Mouse (Mus musculus) liver, embryonic 13.5 days (tissue): ENCODE data around the gene Cwc25. TPM values are rescaled to one million over a fixed set of nuclear protein-coding genes. Genes with fewer than 3 reads are reported as not detected.

Experiments used
- ATAC-seq: fragments of 200-750 bp; cut with Nextera tagmentation; 2 replicates; pipeline ENCODE4 v1.8.0; 2017; ENCODE audit warnings: low read depth, mild to moderate bottlenecking, moderate number of reproducible peaks, moderate library complexity
- DNase-seq: peaks from one replicate; pipeline ENCODE4 v3.0.0; 2022
- H3K27ac ChIP-seq: fragments of 300-500 bp; sonication (generic); 2 replicates; pipeline ENCODE4 v1.5.1; 2015; ENCODE audit warnings: moderate library complexity, mild to moderate bottlenecking, inconsistent platforms
- H3K27me3 ChIP-seq: fragments of 300-500 bp; sonication (generic); 2 replicates; pipeline ENCODE4 v1.6.1; 2015; ENCODE audit warnings: mild to moderate bottlenecking, inconsistent platforms
- H3K36me3 ChIP-seq: fragments of 300-500 bp; sonication (generic); 2 replicates; pipeline ENCODE4 v1.6.1; 2015; ENCODE audit warnings: mild to moderate bottlenecking, inconsistent platforms
- H3K4me1 ChIP-seq: fragments of 300-500 bp; sonication (generic); replicated peaks from 2 replicates; pipeline ENCODE4 v1.6.1; 2015; ENCODE audit warnings: inconsistent platforms
- H3K4me2 ChIP-seq: fragments of 300-500 bp; sonication (generic); 2 replicates; pipeline ENCODE4 v1.6.1; 2015; ENCODE audit warnings: inconsistent platforms, mild to moderate bottlenecking, moderate library complexity
- H3K4me3 ChIP-seq: fragments of 300-500 bp; sonication (generic); replicated peaks from 2 replicates; pipeline ENCODE4 v1.5.1; 2015; ENCODE audit warnings: mild to moderate bottlenecking, inconsistent platforms
- H3K9ac ChIP-seq: fragments of 300-500 bp; sonication (generic); 2 replicates; pipeline ENCODE4 v1.6.1; 2015; ENCODE audit warnings: mild to moderate bottlenecking, inconsistent platforms
- H3K9me3 ChIP-seq: fragments of 300-500 bp; sonication (generic); replicated peaks from 2 replicates; pipeline ENCODE4 v1.6.1; 2016; ENCODE audit warnings: inconsistent platforms
- WGBS: fragments of 180-500 bp; shearing (Covaris S2); methylation state at CpG from one replicate; pipeline ENCODE4 v1.1.7; 2015; ENCODE audit not compliant: insufficient replicate concordance; 5-methylcytosine and 5-hydroxymethylcytosine counted together
- polyA plus RNA-seq: library from polyadenylated mRNA; unstranded; fragments of >200 nt; fragmentation: Nextera tagmentation; extraction: Ambion mirVana; gene quantifications from 2 replicates; pipeline ENCODE4 v1.2.1, GENCODE M21; 2015

Cwc25 gene
- polyA plus RNA-seq: 7.0 and 7.7 TPM in 2 replicates

DNA sequence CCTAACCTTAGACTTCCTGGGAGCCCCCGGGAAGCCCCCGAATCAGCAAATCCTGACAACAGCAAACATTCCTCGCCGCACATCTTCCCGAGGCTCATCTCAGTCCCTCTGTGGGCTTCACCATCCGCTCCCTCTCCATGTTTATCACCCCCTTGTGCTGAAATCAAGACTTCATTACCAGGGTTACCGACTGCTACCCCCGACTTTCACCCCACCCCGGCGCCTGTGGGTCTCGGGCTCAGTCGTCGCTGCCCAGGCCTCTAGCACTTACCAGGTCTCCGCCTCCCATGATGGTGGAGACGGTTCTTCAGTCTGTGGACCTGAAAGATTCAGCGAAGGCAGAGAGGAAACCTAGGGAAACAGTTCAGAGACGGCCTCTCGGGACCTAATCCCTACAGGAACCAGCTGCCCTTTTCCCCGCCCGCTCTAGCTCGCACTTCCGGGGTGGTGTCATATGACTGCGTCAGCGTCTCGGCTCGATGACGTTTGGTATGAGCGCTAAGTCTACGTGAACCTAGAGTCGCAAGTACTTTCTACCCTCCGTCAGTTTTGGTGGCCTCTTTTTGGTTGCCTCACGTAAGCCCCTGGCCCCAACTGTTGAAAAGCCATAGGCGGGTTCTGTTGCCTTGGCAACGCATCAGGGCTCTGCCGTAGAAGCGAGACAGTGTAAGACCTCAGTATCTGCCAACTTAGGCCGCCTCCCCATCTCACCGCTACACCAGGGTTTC lies at the start of gene Cwc25:
Cwc25 (minus strand) TSS at position 403 of the 728 bp plus-strand sequence.
- Histone ChIP-seq H3K4me2 (peak within 1 kb of the TSS; percentile 80), H3K27ac (peak within 1 kb of the TSS; percentile 93), H3K9ac (peak within 1 kb of the TSS; percentile 90), H3K36me3 (peaks cover 23% of the 10 kb centered on the region), H3K4me1 (peaks cover 21% of the 10 kb centered on the region), H3K27me3 (no peaks in the 10 kb centered on the region), H3K4me3 (peak within 1 kb of the TSS; percentile 85), H3K9me3 (no peaks in the 10 kb centered on the region)
- peak; percentile 96 for ATAC-seq
- under 1% methylated on average over 38 of the region's 38 CpGs for WGBS
- peak; percentile 90 for DNase-seq

DNA sequence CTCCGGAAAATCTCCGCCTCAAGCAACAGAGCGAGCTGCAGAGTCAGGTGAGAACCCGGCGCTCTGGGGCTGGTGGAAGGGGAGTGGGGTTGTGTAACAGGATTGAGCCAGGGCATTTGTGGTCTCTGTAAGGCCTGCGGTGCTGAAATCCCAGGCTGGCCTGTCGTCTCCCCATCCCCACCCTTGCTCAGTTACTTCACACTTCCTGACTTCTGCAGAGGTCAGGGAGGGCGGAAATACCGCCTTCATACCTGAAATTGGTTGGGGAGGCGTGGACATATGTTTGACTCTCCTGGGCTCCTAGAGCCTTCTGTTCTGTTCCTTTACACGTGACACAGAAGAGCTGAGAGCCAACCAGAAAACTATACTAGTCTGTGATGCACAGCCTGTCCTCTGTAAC lies 49.4 kb upstream of the Cwc25 start:
- ATAC-seq (no peak), DNase-seq (no peak)
- no peak overlapping the region for H3K4me3 ChIP-seq
- 81% methylated on average over 11 of the region's 11 CpGs for WGBS
- H3K4me1 ChIP-seq: peaks cover 95% of the 10 kb centered on the region
- H3K9me3 ChIP-seq: no peaks in the 10 kb centered on the region
- no peak overlapping the region for H3K27ac ChIP-seq
- no peak overlapping the region for H3K4me2 ChIP-seq
- peaks cover 31% of the 10 kb centered on the region for H3K36me3 ChIP-seq
- H3K27me3 ChIP-seq: no peaks in the 10 kb centered on the region
- no peak overlapping the region; the same call in 1 of the 2 replicates for H3K9ac ChIP-seq

DNA sequence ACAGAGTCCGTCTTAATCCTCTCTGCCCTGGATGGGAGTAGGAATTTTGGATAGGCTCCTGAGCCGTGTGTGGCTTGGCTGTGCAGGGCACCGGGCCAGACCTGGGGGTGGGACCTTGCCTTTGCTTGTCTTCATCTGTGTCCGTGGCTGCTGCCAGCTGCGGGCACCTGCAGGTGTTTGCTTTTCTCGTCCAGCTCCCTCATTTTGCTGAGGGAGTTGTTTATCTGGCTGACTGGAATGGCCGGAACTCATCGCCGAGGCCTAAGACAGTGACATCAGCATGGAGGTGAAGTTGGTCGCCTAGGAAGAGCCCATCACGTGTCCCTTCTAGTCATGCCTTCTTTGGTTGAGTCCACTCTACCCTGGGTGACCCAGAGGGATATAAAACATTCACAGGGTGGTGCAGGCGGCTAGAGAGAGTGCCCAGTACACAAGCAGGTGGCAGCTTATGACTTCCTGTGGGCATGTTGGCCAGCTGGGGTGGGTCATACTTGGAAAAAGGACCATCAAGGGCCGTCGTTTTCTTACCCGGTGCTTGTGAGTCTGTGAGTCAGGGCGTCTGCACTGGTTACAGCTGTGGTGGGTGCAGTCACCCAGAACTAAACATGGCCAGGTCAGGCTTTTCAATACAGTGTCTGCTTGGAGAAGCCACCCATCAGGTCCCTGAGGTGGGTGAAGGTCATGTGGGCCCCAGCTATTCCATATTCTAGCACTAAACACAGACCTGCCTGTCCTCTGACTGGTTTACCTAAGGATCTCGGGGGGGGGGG lies 47.6 kb upstream of the Cwc25 start:
- Histone ChIP-seq H3K4me3 (no peak overlapping the region), H3K27ac (no peak overlapping the region), H3K36me3 (peaks cover 42% of the 10 kb centered on the region), H3K9ac (no peak overlapping the region), H3K9me3 (no peaks in the 10 kb centered on the region), H3K27me3 (no peaks in the 10 kb centered on the region), H3K4me2 (no peak overlapping the region), H3K4me1 (peaks cover 95% of the 10 kb centered on the region)
- ATAC-seq (no peak), DNase-seq (no peak)
- WGBS: 75% methylated on average over 17 of the region's 17 CpGs

DNA sequence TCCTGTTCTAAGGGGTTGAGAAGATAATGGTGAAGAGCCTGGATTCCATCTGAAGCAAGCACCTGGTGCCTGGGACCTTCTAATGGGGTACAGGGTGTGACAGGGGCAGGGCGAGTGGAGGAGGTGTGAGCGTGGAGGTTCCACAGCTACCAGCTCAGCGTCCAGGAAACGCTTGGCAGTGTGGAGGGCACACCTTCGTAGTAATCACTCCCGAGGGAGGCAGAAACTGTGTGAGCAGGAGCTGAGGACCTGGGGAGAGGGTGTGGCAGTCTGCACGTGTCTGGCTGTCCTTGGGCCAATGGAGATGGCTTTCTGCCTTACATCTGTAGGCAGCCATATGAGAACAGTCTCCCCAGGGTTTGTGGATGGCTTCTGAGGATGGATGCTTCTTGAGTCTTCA lies 46.7 kb upstream of the Cwc25 start:
- Histone ChIP-seq H3K4me1 (peaks cover 95% of the 10 kb centered on the region), H3K9me3 (no peaks in the 10 kb centered on the region), H3K36me3 (peaks cover 45% of the 10 kb centered on the region), H3K9ac (no peak overlapping the region), H3K4me2 (no peak overlapping the region), H3K4me3 (no peak overlapping the region), H3K27me3 (no peaks in the 10 kb centered on the region), H3K27ac (no peak overlapping the region)
- WGBS: 54% methylated on average over 7 of the region's 7 CpGs
- no peak for DNase-seq
- no peak for ATAC-seq

DNA sequence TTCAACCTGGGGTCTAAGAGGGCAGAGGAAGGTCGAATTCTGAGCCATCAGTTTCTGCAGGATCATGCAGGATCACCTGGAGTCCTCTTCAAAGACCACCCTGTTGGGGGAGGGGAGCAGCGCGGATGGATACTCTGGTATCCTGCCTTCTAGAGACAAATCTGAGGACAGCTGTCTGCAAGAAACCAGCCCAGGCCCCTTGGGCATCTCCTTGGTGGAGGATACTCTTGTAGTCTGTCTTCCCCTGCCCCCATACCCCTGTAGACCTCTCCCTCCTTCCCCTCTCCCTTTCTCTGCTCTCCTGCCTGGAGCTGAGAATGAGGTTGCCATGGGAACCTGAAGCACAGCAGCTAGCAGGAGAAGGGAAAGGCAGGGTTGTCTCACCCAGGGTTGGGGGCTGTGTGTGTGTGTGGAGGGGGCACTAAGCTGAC lies 46.1 kb upstream of the Cwc25 start:
- H3K36me3 ChIP-seq: peaks cover 45% of the 10 kb centered on the region
- H3K9me3 ChIP-seq: no peaks in the 10 kb centered on the region
- no peak overlapping the region for H3K4me2 ChIP-seq
- ATAC-seq (no peak), DNase-seq (no peak)
- peak overlapping the region; percentile 43; the same call in 1 of the 2 replicates for H3K27ac ChIP-seq
- no peak overlapping the region for H3K4me3 ChIP-seq
- 53% methylated on average over 3 of the region's 3 CpGs for WGBS
- peaks cover 95% of the 10 kb centered on the region for H3K4me1 ChIP-seq
- no peaks in the 10 kb centered on the region for H3K27me3 ChIP-seq
- H3K9ac ChIP-seq: no peak overlapping the region

DNA sequence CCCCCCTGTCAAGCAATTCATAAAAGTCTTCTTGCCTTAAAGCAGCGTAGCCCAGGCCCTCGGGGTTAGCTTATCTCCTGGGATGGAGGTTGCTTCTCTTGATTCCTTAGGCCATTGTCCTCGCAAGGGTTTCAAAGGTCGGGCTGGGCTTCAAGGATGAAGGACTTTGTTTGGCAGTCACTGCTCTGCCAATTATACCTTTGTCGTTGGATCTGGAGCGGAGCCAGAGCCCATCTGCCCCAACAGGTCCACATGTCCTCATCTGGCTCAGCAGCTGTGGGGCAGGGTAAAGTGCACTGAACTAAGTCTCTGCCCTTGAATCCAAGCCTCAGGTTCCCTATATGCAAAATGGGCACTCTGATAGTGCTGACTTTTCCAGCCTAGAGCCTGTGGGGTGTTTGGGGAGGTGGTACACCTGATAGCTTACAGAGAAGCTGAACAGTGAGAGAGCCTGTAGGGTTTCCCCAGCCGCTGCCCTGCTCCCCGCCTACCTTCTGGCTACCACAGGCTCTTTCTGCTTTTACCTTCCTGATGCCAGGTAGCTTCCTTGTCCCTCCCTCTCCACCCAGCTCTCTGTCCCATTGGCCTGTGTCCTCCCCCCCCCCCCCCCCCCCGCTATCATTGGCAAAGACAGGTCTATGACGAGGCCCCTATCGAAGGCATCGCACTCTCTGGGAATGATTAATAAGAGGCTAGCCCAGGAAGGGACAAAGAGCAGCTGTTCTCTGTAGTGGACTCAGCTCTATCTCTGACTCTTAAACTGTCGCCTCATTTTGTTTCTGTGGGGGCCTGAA lies 45.4 kb upstream of the Cwc25 start:
- H3K4me3 ChIP-seq: no peak overlapping the region
- ATAC-seq: peak; percentile 40

DNA sequence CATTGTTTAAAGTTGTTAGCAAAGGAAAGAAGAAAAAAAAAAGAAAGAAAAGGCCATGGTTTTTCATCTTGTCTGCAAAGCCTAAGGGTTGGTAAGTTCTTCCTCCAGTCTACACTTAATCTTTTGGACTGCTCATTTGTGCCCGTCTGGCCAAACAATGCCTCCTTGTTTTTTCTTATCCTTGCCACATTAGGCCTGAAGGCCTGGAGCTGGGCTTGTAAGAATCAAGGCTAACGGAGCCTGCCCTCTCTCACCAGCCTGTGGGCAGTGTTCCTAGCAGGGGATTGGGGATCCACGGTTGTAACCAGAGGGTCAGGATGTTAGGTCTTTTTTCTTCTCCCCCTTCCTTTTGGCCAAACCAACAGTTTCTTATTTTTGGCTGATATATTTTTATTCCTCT lies 44.6 kb upstream of the Cwc25 start:
- ATAC-seq: no peak
- H3K4me3 ChIP-seq: no peak overlapping the region
- no peak overlapping the region for H3K27ac ChIP-seq
- no peak for DNase-seq
- no peaks in the 10 kb centered on the region for H3K27me3 ChIP-seq
- H3K9me3 ChIP-seq: no peaks in the 10 kb centered on the region
- peaks cover 91% of the 10 kb centered on the region for H3K4me1 ChIP-seq
- 67% methylated on average over 3 of the region's 3 CpGs for WGBS
- H3K36me3 ChIP-seq: peaks cover 40% of the 10 kb centered on the region
- H3K4me2 ChIP-seq: no peak overlapping the region
- H3K9ac ChIP-seq: no peak overlapping the region

More for the DNA sequence above, 45.4 kb upstream of the Cwc25 start:
- Histone ChIP-seq H3K36me3 (peaks cover 47% of the 10 kb centered on the region), H3K4me2 (peak overlapping the region; percentile 15; the same call in 1 of the 2 replicates), H3K27me3 (no peaks in the 10 kb centered on the region), H3K27ac (peak overlapping the region; percentile 50; the same call in 1 of the 2 replicates), H3K9ac (no peak overlapping the region), H3K4me1 (peaks cover 93% of the 10 kb centered on the region), H3K9me3 (no peaks in the 10 kb centered on the region)
- WGBS: 58% methylated on average over 12 of the region's 13 CpGs
- DNase-seq: no peak

DNA sequence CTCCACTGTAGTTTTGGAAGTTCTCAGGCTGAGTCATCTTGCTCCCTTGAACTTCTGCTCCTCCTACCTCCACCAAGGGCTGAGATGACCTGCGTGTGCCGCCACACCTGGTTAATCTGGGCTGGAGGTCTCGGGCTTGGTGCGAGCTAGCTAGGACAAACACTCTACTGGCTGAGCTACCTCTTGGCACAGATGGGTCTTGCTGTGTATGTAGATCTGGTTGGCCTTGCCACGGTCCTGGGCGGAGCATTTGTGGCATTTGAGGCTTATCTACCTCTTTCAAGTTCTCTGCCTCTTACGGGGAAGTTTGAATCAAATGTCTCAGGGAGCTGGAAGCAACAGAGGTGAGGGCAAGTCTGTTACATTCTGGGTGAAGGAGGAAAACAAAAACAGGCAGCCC lies 44.0 kb upstream of the Cwc25 start:
- H3K36me3 ChIP-seq: peaks cover 35% of the 10 kb centered on the region
- no peak overlapping the region for H3K4me3 ChIP-seq
- ATAC-seq (no peak), DNase-seq (no peak)
- H3K27ac ChIP-seq: no peak overlapping the region
- 34% methylated on average over 7 of the region's 7 CpGs for WGBS
- no peaks in the 10 kb centered on the region for H3K9me3 ChIP-seq
- H3K4me1 ChIP-seq: peaks cover 91% of the 10 kb centered on the region
- H3K9ac ChIP-seq: no peak overlapping the region
- no peaks in the 10 kb centered on the region for H3K27me3 ChIP-seq
- no peak overlapping the region for H3K4me2 ChIP-seq

DNA sequence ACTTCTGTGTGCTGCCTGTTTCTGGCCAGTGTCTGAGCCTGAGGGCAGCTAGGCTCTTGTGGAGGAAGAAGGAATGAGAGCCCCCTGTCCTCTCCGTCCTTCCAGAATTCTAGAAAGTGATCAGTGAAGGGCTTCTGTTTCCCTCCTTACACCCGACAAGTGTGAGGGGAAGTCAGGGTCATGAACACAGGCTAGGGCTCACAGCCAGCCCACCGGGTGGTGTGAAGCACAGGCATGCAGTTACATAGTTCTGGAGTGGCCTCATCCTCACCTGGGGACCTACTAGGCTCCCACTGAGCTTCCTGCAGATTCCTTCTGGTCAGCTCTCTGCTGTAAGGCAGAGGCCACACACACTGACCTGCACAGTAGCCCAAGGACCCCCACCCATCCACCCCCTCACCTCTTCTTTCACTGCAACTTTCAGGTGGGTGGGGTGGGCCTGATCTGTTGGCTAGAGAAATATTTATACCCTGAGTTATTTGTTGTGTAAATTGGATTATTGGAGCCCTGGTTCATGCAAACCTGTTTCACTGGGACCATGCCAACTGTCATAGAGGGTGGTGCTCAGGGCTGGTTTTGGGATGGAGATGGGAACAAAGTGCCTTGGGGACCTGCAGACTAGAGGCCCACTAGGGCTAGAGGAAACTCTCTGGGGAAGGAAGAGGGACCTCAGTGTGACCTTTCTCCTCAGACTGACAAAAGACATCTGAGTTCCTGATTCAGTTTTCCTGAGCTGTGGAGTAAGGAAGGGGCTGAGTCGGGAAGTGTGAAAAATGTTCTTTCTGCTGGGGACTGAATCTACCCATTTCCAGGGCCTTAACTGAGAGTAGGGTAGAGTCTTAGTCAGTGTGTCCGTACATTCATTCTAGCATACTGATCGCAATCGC lies 43.1 kb upstream of the Cwc25 start:
- Histone ChIP-seq H3K4me3 (no peak overlapping the region), H3K9me3 (no peaks in the 10 kb centered on the region), H3K27ac (0 out of 2 replicates have a peak overlapping the region, but pooled peaks have one; percentile 15), H3K36me3 (peaks cover 27% of the 10 kb centered on the region), H3K4me1 (peaks cover 91% of the 10 kb centered on the region), H3K4me2 (no peak overlapping the region), H3K27me3 (no peaks in the 10 kb centered on the region), H3K9ac (no peak overlapping the region)
- ATAC-seq (no peak), DNase-seq (no peak)
- WGBS: 59% methylated on average over 7 of the region's 7 CpGs

DNA sequence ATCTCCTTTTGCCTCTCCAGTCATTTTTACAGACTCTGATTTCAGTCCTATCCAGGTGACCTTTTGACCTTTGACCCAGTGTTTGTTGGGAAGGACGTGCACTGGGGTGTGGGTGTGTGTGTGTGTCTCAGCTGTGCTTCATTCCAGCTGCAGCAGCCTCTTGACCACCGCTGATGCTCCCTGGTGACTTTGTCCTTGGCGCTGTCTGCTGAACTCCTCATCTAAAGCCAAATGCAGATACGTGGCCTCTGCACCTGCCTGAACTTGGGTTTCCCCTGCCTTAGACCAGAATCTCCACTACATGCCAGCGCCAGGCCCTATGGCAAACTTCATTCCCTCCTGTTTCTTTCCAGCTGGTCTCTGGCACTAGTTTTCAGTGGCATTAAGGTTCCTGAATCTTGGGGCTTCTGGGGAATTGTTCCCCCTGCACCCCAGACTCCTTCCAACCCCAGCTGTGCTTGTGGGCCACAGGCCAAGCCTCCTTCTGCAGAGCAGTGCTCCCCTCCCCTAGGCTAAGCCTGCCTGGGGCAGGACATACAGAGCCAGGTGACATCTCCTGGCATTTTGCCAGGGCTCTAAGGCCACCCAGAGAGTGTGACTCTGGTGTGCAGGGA lies 42.4 kb upstream of the Cwc25 start:
- Histone ChIP-seq H3K36me3 (peaks cover 23% of the 10 kb centered on the region), H3K9ac (no peak overlapping the region), H3K27ac (peak overlapping the region; percentile 29; the same call in 1 of the 2 replicates), H3K4me3 (no peak overlapping the region), H3K4me1 (peaks cover 92% of the 10 kb centered on the region), H3K9me3 (no peaks in the 10 kb centered on the region), H3K27me3 (no peaks in the 10 kb centered on the region), H3K4me2 (no peak overlapping the region)
- ATAC-seq (no peak), DNase-seq (no peak)
- WGBS: 66% methylated on average over 5 of the region's 5 CpGs
